Mouse (Mus musculus) thymus, adult 2 months (tissue): ENCODE data around the gene Cela2a.

ENCODE experiments used
- CTCF ChIP-seq: fragments of 200-500 bp; IDR thresholded peaks from 2 replicates; pipeline ENCODE4 v1.5.1; 2012; ENCODE audit warnings: mild to moderate bottlenecking, control low read depth, low read length, moderate library complexity, borderline replicate concordance; ENCODE audit not compliant: control insufficient read depth, poor library complexity, insufficient read depth; ENCODE audit errors: extremely low read depth
- POLR2A ChIP-seq: fragments of 200-500 bp; IDR thresholded peaks from 2 replicates; pipeline ENCODE4 v1.6.1; 2012; ENCODE audit warnings: mild to moderate bottlenecking, low read length, control low read depth, moderate library complexity; ENCODE audit not compliant: control insufficient read depth, poor library complexity, insufficient read depth; ENCODE audit errors: extremely low read depth

GRCm38 (mm10) chr4:141781201-141781985 is 44.6 kb downstream of the Cela2a start:
- TF ChIP-seq POLR2A (no peak), CTCF (no peak)
